Mouse (Mus musculus) CD4-positive, CD25-positive, alpha-beta regulatory T cell, adult 4 months (primary cell): ENCODE data around the gene V1rd19. TPM values are rescaled to one million over a fixed set of nuclear protein-coding genes. Genes with fewer than 3 reads are reported as not detected.
"Not testable (repeated sequence)": the region's sequence is repeated elsewhere in the genome, so short reads cannot be mapped to it uniquely, and the experiment has no call there.

ENCODE experiments used
- ATAC-seq: one replicate; pipeline ENCODE4 v1.8.0; 2017
- polyA plus RNA-seq, 2 experiments: library from polyadenylated mRNA; unstranded; fragments of 100-300 nt; shearing (Covaris generic); gene quantifications; one replicate each; pipeline ENCODE4 v1.2.1; 2017

V1rd19 gene
- polyA plus RNA-seq, result not detected

- no peak for ATAC-seq
Observed at GRCm38 (mm10) chr7:24001391-24001790, at the start of gene V1rd19. Gene V1rd19 (plus strand): TSS chr7:24001691.

- not testable (repeated sequence) for ATAC-seq
Observed at GRCm38 (mm10) chr7:23968044-23968443, 33.4 kb upstream of the V1rd19 start.

- ATAC-seq, result not testable (repeated sequence)
Observed at GRCm38 (mm10) chr7:23974315-23974714, 27.2 kb upstream of the V1rd19 start, which contains the start of gene Vmn1r181. Gene Vmn1r181 (plus strand): TSS chr7:23974615.

GRCm38 (mm10) chr7:24052660-24053304 is 51.3 kb downstream of the V1rd19 start, which contains the start of gene Vmn1r183:
Gene Vmn1r183 (plus strand): TSS chr7:24053254.
- ATAC-seq, result no peak

Other genes starting within 250 kb of the V1rd19 start
- not detected for gene Vmn1r174, start 249.4 kb upstream of the V1rd19 start, polyA plus RNA-seq
- not detected for gene Vmn1r175, start 191.0 kb upstream of the V1rd19 start, polyA plus RNA-seq
- gene Vmn1r176, start 164.3 kb upstream of the V1rd19 start, polyA plus RNA-seq, result not detected
- gene Vmn1r177, start 135.2 kb upstream of the V1rd19 start, polyA plus RNA-seq, result not detected
- gene Vmn1r178, start 109.7 kb upstream of the V1rd19 start, polyA plus RNA-seq, result not detected
- gene Vmn1r179, start 74.7 kb upstream of the V1rd19 start, polyA plus RNA-seq, result under 1 TPM in 1 of 2 experiments, not detected in 1; 0.12 TPM
- not detected for gene Vmn1r180, start 51.1 kb upstream of the V1rd19 start, polyA plus RNA-seq
- gene Vmn1r181, start 27.1 kb upstream of the V1rd19 start, polyA plus RNA-seq, result not detected
- gene Vmn1r183, start 51.6 kb downstream of the V1rd19 start, polyA plus RNA-seq, result under 1 TPM in 1 of 2 experiments, not detected in 1; 0.05 TPM
- gene Zfp180, start 80.2 kb downstream of the V1rd19 start, polyA plus RNA-seq, result 10 to 100 TPM; 21.5 to 23.8 TPM
- 1 to 10 TPM; 1.3 to 2.4 TPM for gene Zfp112, start 110.6 kb downstream of the V1rd19 start, polyA plus RNA-seq
- gene Zfp235, start 132.5 kb downstream of the V1rd19 start, polyA plus RNA-seq, result 10 to 100 TPM; 13.8 to 21.0 TPM
- gene Zfp114, start 173.4 kb downstream of the V1rd19 start, polyA plus RNA-seq, result 1 to 10 TPM in 1 of 2 experiments, under 1 TPM in 1; 0.73 to 1.8 TPM
- gene Zfp111, start 209.8 kb downstream of the V1rd19 start, polyA plus RNA-seq, result 1 to 10 TPM in 1 of 2 experiments, under 1 TPM in 1; 0.61 to 1.3 TPM
- 1 to 10 TPM; 2.2 to 3.7 TPM for gene Zfp109, start 235.9 kb downstream of the V1rd19 start, polyA plus RNA-seq